Mouse (Mus musculus) mammary gland, adult 2 months (tissue): ENCODE data around the gene Synpo2. TPM values are rescaled to one million over a fixed set of nuclear protein-coding genes. Genes with fewer than 3 reads are reported as not detected.

Experiments
- polyA plus RNA-seq: library from polyadenylated mRNA; depleted of rRNA; stranded (reverse); fragments of >200 nt; gene quantifications from 2 replicates; pipeline ENCODE4 v1.2.3, GENCODE M21; 2012; ENCODE audit warnings: low replicate concordance; rRNA removed

The Synpo2 gene
- polyA plus RNA-seq, result 12.6 and 23.5 TPM in 2 replicates

GRCm38 (mm10) chr3:123235921-123236320 lies at the start of gene Synpo2:
TSS of gene Synpo2 (minus strand) at chr3:123236149.

GRCm38 (mm10) chr3:123266753-123267651 lies 31.1 kb upstream of the Synpo2 start, which contains the start of gene Sec24d:
TSS of gene Sec24d (plus strand) at chr3:123267455.

GRCm38 (mm10) chr3:123034752-123035151 lies 201.2 kb downstream of the Synpo2 start, which contains the start of gene Myoz2:
TSS of gene Myoz2 (minus strand) at chr3:123035015.

Other genes starting within 250 kb of the Synpo2 start
- 6.3 TPM in 1 of 2 replicates, not detected in the other for gene Myoz2, start 201.1 kb downstream of the Synpo2 start, polyA plus RNA-seq
- gene Sec24d, start 31.3 kb upstream of the Synpo2 start, polyA plus RNA-seq, result 50.7 and 72.9 TPM in 2 replicates
- 3.1 and 3.7 TPM in 2 replicates for gene Mettl14, start 150.0 kb upstream of the Synpo2 start, polyA plus RNA-seq
- gene Prss12, start 210.8 kb upstream of the Synpo2 start, polyA plus RNA-seq, result 4.6 and 11.9 TPM in 2 replicates